In the genomic region with DNA sequence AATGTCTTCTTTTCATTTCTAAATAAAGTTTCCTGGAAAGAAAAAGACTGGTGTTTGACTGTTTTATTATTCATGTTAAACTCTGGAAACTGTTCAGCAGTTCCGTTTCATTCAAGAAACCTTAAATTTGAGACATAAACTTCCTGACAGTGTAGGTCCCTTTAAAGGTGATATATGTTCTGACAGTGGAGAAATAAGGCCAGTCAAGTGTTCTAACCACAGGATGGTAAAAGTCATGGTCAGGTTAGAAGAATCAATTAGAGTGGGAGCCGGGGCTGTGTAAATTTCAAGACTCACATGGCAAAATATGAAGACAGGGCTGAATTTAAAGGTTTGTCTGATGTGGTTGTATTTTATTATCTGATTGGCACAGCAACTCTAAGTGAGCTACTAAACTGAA, we compare ENCODE assay signal across 21 mouse cellular contexts.
DNase-seq lines count a peak whose midpoint lies in the region; ATAC-seq and TF ChIP-seq lines count a peak whose summit lies in the region.
"Had no signal": no experiment of that assay in that cellular context is flagged by ENCODE, and none has a peak within 500 bp of the region (broad histone marks: within the 10 kb centered on the region; RNA-seq: fewer than 3 reads in every experiment).

No protein-coding gene starts in this region.

- no peak overlapping the region for H3K4me2 ChIP-seq in kidney, embryonic 15.5 days
- H3K4me2 ChIP-seq in kidney, postnatal 0 days (ENCODE audit: low read length) = no peak overlapping the region
- H3K4me2 ChIP-seq: embryonic facial prominence, embryonic 13.5 days; embryonic facial prominence, embryonic 15.5 days; forebrain, embryonic 12.5 days had no signal

- no peak overlapping the region for H3K9ac ChIP-seq in kidney, embryonic 15.5 days
- H3K9ac ChIP-seq in kidney, postnatal 0 days (ENCODE audit: low read depth, low read length) = no peak overlapping the region
- H3K9ac ChIP-seq: embryonic facial prominence, embryonic 13.5 days; embryonic facial prominence, embryonic 15.5 days; forebrain, embryonic 12.5 days had no signal

- no peaks in the 10 kb centered on the region for H3K9me3 ChIP-seq in kidney, embryonic 15.5 days (replicated peaks)
- H3K9me3 ChIP-seq in kidney, postnatal 0 days (replicated peaks; ENCODE audit: low read length) = no peaks in the 10 kb centered on the region
- H3K9me3 ChIP-seq: embryonic facial prominence, embryonic 13.5 days; embryonic facial prominence, embryonic 15.5 days; forebrain, embryonic 10.5 days; forebrain, embryonic 12.5 days had no signal

- H3K4me1 ChIP-seq in kidney, embryonic 15.5 days = no peaks in the 10 kb centered on the region
- H3K4me1 ChIP-seq in kidney, postnatal 0 days (replicated peaks; ENCODE audit: insufficient read depth, low read length) = no peaks in the 10 kb centered on the region
- H3K4me1 ChIP-seq: embryonic facial prominence, embryonic 13.5 days; embryonic facial prominence, embryonic 15.5 days; forebrain, embryonic 10.5 days; forebrain, embryonic 12.5 days had no signal

- WGBS in kidney, embryonic 15.5 days = 18% methylated on average over 2 of the region's 2 CpGs
- WGBS in kidney, postnatal 0 days = 23% methylated on average over 2 of the region's 2 CpGs

- no peaks in the 10 kb centered on the region for H3K36me3 ChIP-seq in kidney, embryonic 15.5 days
- H3K36me3 ChIP-seq in kidney, postnatal 0 days (ENCODE audit: insufficient read depth, low read length) = no peaks in the 10 kb centered on the region
- H3K36me3 ChIP-seq: embryonic facial prominence, embryonic 13.5 days; embryonic facial prominence, embryonic 15.5 days; forebrain, embryonic 10.5 days; forebrain, embryonic 12.5 days had no signal

- no peaks in the 10 kb centered on the region for H3K27me3 ChIP-seq in kidney, embryonic 15.5 days
- no peaks in the 10 kb centered on the region for H3K27me3 ChIP-seq in kidney, postnatal 0 days (ENCODE audit: insufficient read depth, low read length)
- H3K27me3 ChIP-seq: embryonic facial prominence, embryonic 13.5 days; embryonic facial prominence, embryonic 15.5 days; forebrain, embryonic 12.5 days had no signal

- no peak for TF ChIP-seq CTCF in kidney, postnatal 0 days (IDR thresholded peaks at IDR 0.05; ENCODE audit: low read depth)

- no peak overlapping the region for H3K4me3 ChIP-seq in kidney, embryonic 15.5 days (replicated peaks)
- no peak overlapping the region for H3K4me3 ChIP-seq in kidney, postnatal 0 days (replicated peaks; ENCODE audit: low read depth, low read length)
- H3K4me3 ChIP-seq: embryonic facial prominence, embryonic 13.5 days; embryonic facial prominence, embryonic 15.5 days; erythroblast, embryonic 14.5 days; forebrain, embryonic 10.5 days; forebrain, embryonic 12.5 days had no signal

- DNase-seq in kidney, adult 9 months = no peak
- DNase-seq in kidney, postnatal 0 days (ENCODE audit: low spot score) = peak; percentile 54
- DNase-seq in kidney, postnatal 25 days = no peak
- DNase-seq: adrenal gland, adult 2 months; adrenal gland, postnatal 10 days; adrenal gland, postnatal 25 days; cerebellum, adult 11 months; cerebellum, adult 18-20 months; cerebellum, adult 8-10 months; cerebellum, adult 9-11 months; cerebellum, postnatal 14 days; cerebellum, postnatal 36 days; embryo, embryonic 11 days had no signal

- H3K27ac ChIP-seq in kidney, embryonic 15.5 days = no peak overlapping the region
- H3K27ac ChIP-seq in kidney, postnatal 0 days = no peak overlapping the region
- H3K27ac ChIP-seq: embryonic facial prominence, embryonic 13.5 days; embryonic facial prominence, embryonic 15.5 days; forebrain, embryonic 10.5 days; forebrain, embryonic 12.5 days had no signal

- peak; percentile 81 for ATAC-seq in kidney, embryonic 15.5 days (replicated peaks; ENCODE audit: low FRiP score)
- no peak for ATAC-seq in kidney, postnatal 0 days (replicated peaks; ENCODE audit: low FRiP score, low read depth)
- ATAC-seq: forebrain, embryonic 14.5 days; forebrain, embryonic 16.5 days had no signal
